Mouse (Mus musculus) neural tube, embryonic 12.5 days (tissue): ENCODE measurements at regions not wholly inside any gene's neighbourhood (a gene's known extent, or its start where the extent isn't known, plus 50 kb on each side); places are given as distances from the start of the nearest gene placed in this dataset.

Experiments
- ATAC-seq: fragments of 200-750 bp; cut with Nextera tagmentation; 2 replicates; pipeline ENCODE4 v1.8.0; 2017; ENCODE audit warnings: low read depth, mild to moderate bottlenecking, moderate TSS enrichment, moderate library complexity; ENCODE audit not compliant: low FRiP score
- H3K27ac ChIP-seq: fragments of 300-500 bp; sonication (generic); 2 replicates; pipeline ENCODE4 v1.5.1; 2016
- H3K27me3 ChIP-seq: fragments of 300-500 bp; sonication (generic); replicated peaks from 2 replicates; pipeline ENCODE4 v1.6.1; 2016; ENCODE audit warnings: mild to moderate bottlenecking
- H3K36me3 ChIP-seq: fragments of 300-500 bp; sonication (generic); 2 replicates; pipeline ENCODE4 v1.6.1; 2016; ENCODE audit warnings: mild to moderate bottlenecking
- H3K4me1 ChIP-seq: fragments of 300-500 bp; sonication (generic); 2 replicates; pipeline ENCODE4 v1.6.1; 2016
- H3K4me2 ChIP-seq: fragments of 300-500 bp; sonication (generic); replicated peaks from 2 replicates; pipeline ENCODE4 v1.6.1; 2016; ENCODE audit warnings: mild to moderate bottlenecking
- H3K4me3 ChIP-seq: fragments of 300-500 bp; sonication (generic); 2 replicates; pipeline ENCODE4 v1.5.1; 2016
- H3K9ac ChIP-seq: fragments of 300-500 bp; sonication (generic); 2 replicates; pipeline ENCODE4 v1.6.1; 2016; ENCODE audit warnings: mild to moderate bottlenecking
- H3K9me3 ChIP-seq: fragments of 300-500 bp; sonication (generic); 2 replicates; pipeline ENCODE4 v1.6.1; 2016; ENCODE audit warnings: mild to moderate bottlenecking
- whole genome bisulfite sequencing: fragments of 180-500 bp; shearing (Covaris S2); methylation state at CpG from one replicate; pipeline ENCODE4 v1.1.7; 2016; 5-methylcytosine and 5-hydroxymethylcytosine counted together

GRCm38 (mm10) chr12:109662179-109662578 is 62.0 kb upstream of the Rtl1 start:
- peaks cover 6% of the 10 kb centered on the region for H3K36me3 ChIP-seq
- no peaks in the 10 kb centered on the region for H3K4me1 ChIP-seq
- H3K27me3 ChIP-seq, result no peaks in the 10 kb centered on the region
- H3K9ac ChIP-seq, result no peak overlapping the region
- 89% methylated on average over 2 of the region's 2 CpGs for WGBS
- H3K27ac ChIP-seq, result no peak overlapping the region
- no peak overlapping the region for H3K4me3 ChIP-seq
- H3K9me3 ChIP-seq, result no peaks in the 10 kb centered on the region
- no peak overlapping the region for H3K4me2 ChIP-seq
- no peak for ATAC-seq

- H3K36me3 ChIP-seq, result peaks cover 9% of the 10 kb centered on the region; the same call in 1 of the 2 replicates
- H3K9me3 ChIP-seq, result no peaks in the 10 kb centered on the region
- no peak overlapping the region for H3K9ac ChIP-seq
- WGBS, result 87% methylated on average over 4 of the region's 4 CpGs
- no peak overlapping the region for H3K4me3 ChIP-seq
- H3K4me2 ChIP-seq, result no peak overlapping the region
- H3K27ac ChIP-seq, result no peak overlapping the region
- no peaks in the 10 kb centered on the region for H3K4me1 ChIP-seq
- no peaks in the 10 kb centered on the region for H3K27me3 ChIP-seq
- no peak for ATAC-seq
Observed at GRCm38 (mm10) chr12:109674766-109675165, 74.6 kb upstream of the Rtl1 start.

GRCm38 (mm10) chr12:109694046-109694445 is 93.9 kb upstream of the Rtl1 start:
- no peak for ATAC-seq

GRCm38 (mm10) chr12:109694801-109695430 is 94.8 kb upstream of the Rtl1 start:
- no peak for ATAC-seq
- Histone ChIP-seq H3K4me2 (no peak overlapping the region), H3K4me1 (no peaks in the 10 kb centered on the region), H3K4me3 (no peak overlapping the region), H3K27me3 (no peaks in the 10 kb centered on the region), H3K9ac (no peak overlapping the region), H3K9me3 (no peaks in the 10 kb centered on the region), H3K36me3 (peaks cover 45% of the 10 kb centered on the region), H3K27ac (no peak overlapping the region)
- 88% methylated on average over 5 of the region's 5 CpGs for WGBS

More at GRCm38 (mm10) chr12:109694046-109694445, 93.9 kb upstream of the Rtl1 start:
- no peak overlapping the region for H3K4me2 ChIP-seq
- WGBS, result 90% methylated on average over 4 of the region's 4 CpGs
- H3K4me3 ChIP-seq, result no peak overlapping the region
- no peak overlapping the region for H3K27ac ChIP-seq
- H3K9ac ChIP-seq, result no peak overlapping the region
- no peaks in the 10 kb centered on the region for H3K9me3 ChIP-seq
- no peaks in the 10 kb centered on the region for H3K27me3 ChIP-seq
- peaks cover 45% of the 10 kb centered on the region for H3K36me3 ChIP-seq
- H3K4me1 ChIP-seq, result no peaks in the 10 kb centered on the region

- Histone ChIP-seq H3K4me3 (no peak overlapping the region), H3K36me3 (peaks cover 14% of the 10 kb centered on the region), H3K9ac (no peak overlapping the region), H3K9me3 (no peaks in the 10 kb centered on the region), H3K27me3 (no peaks in the 10 kb centered on the region), H3K4me2 (no peak overlapping the region), H3K27ac (no peak overlapping the region), H3K4me1 (no peaks in the 10 kb centered on the region)
- ATAC-seq, result no peak
- WGBS, result 86% methylated on average over 5 of the region's 6 CpGs
Observed at GRCm38 (mm10) chr12:109706820-109707219, 106.7 kb upstream of the Rtl1 start.

- H3K27ac ChIP-seq, result no peak overlapping the region
- no peaks in the 10 kb centered on the region for H3K27me3 ChIP-seq
- no peak overlapping the region for H3K4me2 ChIP-seq
- WGBS, result 91% methylated on average over 5 of the region's 5 CpGs
- peaks cover 24% of the 10 kb centered on the region for H3K36me3 ChIP-seq
- no peak for ATAC-seq
- no peaks in the 10 kb centered on the region for H3K9me3 ChIP-seq
- H3K4me3 ChIP-seq, result no peak overlapping the region
- no peaks in the 10 kb centered on the region for H3K4me1 ChIP-seq
- H3K9ac ChIP-seq, result no peak overlapping the region
Observed at GRCm38 (mm10) chr12:109709661-109710060, 109.5 kb upstream of the Rtl1 start.

GRCm38 (mm10) chr12:109711392-109711791 is 111.3 kb upstream of the Rtl1 start:
- H3K4me3 ChIP-seq, result no peak overlapping the region
- H3K27ac ChIP-seq, result no peak overlapping the region
- 98% methylated on average over 5 of the region's 5 CpGs for WGBS
- no peaks in the 10 kb centered on the region for H3K9me3 ChIP-seq
- H3K27me3 ChIP-seq, result no peaks in the 10 kb centered on the region
- no peak for ATAC-seq
- H3K4me2 ChIP-seq, result no peak overlapping the region
- H3K9ac ChIP-seq, result no peak overlapping the region
- peaks cover 38% of the 10 kb centered on the region for H3K36me3 ChIP-seq
- no peaks in the 10 kb centered on the region for H3K4me1 ChIP-seq

GRCm38 (mm10) chr12:109711946-109712345 is 111.8 kb upstream of the Rtl1 start:
- Histone ChIP-seq H3K4me3 (no peak overlapping the region), H3K9me3 (no peaks in the 10 kb centered on the region), H3K27me3 (no peaks in the 10 kb centered on the region), H3K36me3 (peaks cover 42% of the 10 kb centered on the region), H3K9ac (no peak overlapping the region), H3K4me2 (no peak overlapping the region), H3K27ac (no peak overlapping the region), H3K4me1 (no peaks in the 10 kb centered on the region)
- 92% methylated on average over 7 of the region's 7 CpGs for WGBS
- ATAC-seq, result no peak

- H3K27me3 ChIP-seq, result no peaks in the 10 kb centered on the region
- no peak for ATAC-seq
- peaks cover 46% of the 10 kb centered on the region for H3K36me3 ChIP-seq
- H3K27ac ChIP-seq, result no peak overlapping the region
- no peak overlapping the region for H3K4me3 ChIP-seq
- H3K4me2 ChIP-seq, result no peak overlapping the region
- no peaks in the 10 kb centered on the region for H3K4me1 ChIP-seq
- WGBS, result 95% methylated on average over 16 of the region's 16 CpGs
- no peaks in the 10 kb centered on the region for H3K9me3 ChIP-seq
- no peak overlapping the region for H3K9ac ChIP-seq
Observed at GRCm38 (mm10) chr12:109712386-109712785, 112.3 kb upstream of the Rtl1 start.

- no peaks in the 10 kb centered on the region for H3K4me1 ChIP-seq
- H3K36me3 ChIP-seq, result peaks cover 48% of the 10 kb centered on the region
- H3K9ac ChIP-seq, result no peak overlapping the region
- 94% methylated on average over 3 of the region's 3 CpGs for WGBS
- H3K4me3 ChIP-seq, result no peak overlapping the region
- H3K27ac ChIP-seq, result no peak overlapping the region
- ATAC-seq, result no peak
- no peak overlapping the region for H3K4me2 ChIP-seq
- H3K9me3 ChIP-seq, result no peaks in the 10 kb centered on the region
- no peaks in the 10 kb centered on the region for H3K27me3 ChIP-seq
Observed at GRCm38 (mm10) chr12:109713041-109713440, 112.9 kb upstream of the Rtl1 start.

- Histone ChIP-seq H3K4me3 (no peak overlapping the region), H3K36me3 (peaks cover 56% of the 10 kb centered on the region), H3K9ac (no peak overlapping the region), H3K9me3 (no peaks in the 10 kb centered on the region), H3K27ac (no peak overlapping the region), H3K4me1 (no peaks in the 10 kb centered on the region), H3K4me2 (no peak overlapping the region), H3K27me3 (no peaks in the 10 kb centered on the region)
- no peak for ATAC-seq
- 94% methylated on average over 5 of the region's 5 CpGs for WGBS
Observed at GRCm38 (mm10) chr12:109714061-109714460, 113.9 kb upstream of the Rtl1 start.

- Histone ChIP-seq H3K27ac (no peak overlapping the region), H3K9me3 (no peaks in the 10 kb centered on the region), H3K9ac (no peak overlapping the region), H3K4me1 (no peaks in the 10 kb centered on the region), H3K4me2 (no peak overlapping the region), H3K27me3 (no peaks in the 10 kb centered on the region), H3K4me3 (no peak overlapping the region), H3K36me3 (peaks cover 54% of the 10 kb centered on the region)
- ATAC-seq, result no peak
- WGBS, result 98% methylated on average over 20 of the region's 20 CpGs
Observed at GRCm38 (mm10) chr12:109716991-109717390, 116.9 kb upstream of the Rtl1 start.

GRCm38 (mm10) chr12:109718036-109718435 is 117.9 kb upstream of the Rtl1 start:
- ATAC-seq, result no peak
- Histone ChIP-seq H3K27me3 (no peaks in the 10 kb centered on the region), H3K9me3 (no peaks in the 10 kb centered on the region), H3K27ac (no peak overlapping the region), H3K4me1 (no peaks in the 10 kb centered on the region), H3K4me2 (no peak overlapping the region), H3K4me3 (no peak overlapping the region), H3K9ac (no peak overlapping the region), H3K36me3 (peaks cover 56% of the 10 kb centered on the region)
- WGBS, result 92% methylated on average over 9 of the region's 9 CpGs
